Mouse (Mus musculus) kidney, postnatal 4 days (tissue): Measurements from ENCODE around the gene Plin4.
"Not testable (repeated sequence)": the region's sequence is repeated elsewhere in the genome, so short reads cannot be mapped to it uniquely, and the experiment has no call there.

Experiments used
- DNase-seq, 2 experiments: peaks; one replicate each; pipeline ENCODE4 v3.0.0; 2021; ENCODE audit warnings: mixed read lengths in 2 of 2

Gene Plin4

DNA sequence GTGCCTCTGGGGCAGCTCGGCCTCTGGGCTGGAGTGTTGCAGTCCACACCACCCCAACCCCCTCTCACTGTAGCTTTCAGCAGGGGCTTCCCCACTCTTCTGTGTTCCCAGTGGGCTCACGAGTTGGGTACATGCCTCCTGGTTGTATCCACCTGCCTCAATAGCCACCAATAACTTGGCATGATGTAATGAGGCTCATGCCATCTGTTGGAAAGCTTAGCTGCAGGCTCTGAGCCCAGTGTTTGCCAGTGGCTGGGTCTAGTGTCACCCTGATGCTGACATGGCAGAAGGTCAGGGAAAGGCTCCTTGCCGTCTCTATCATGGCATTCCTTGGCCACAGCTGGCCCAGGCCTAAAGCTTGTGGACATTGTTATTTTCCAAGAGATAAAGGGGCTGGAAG, 8.8 kb downstream of the Plin4 start:
- no peak for DNase-seq

DNA sequence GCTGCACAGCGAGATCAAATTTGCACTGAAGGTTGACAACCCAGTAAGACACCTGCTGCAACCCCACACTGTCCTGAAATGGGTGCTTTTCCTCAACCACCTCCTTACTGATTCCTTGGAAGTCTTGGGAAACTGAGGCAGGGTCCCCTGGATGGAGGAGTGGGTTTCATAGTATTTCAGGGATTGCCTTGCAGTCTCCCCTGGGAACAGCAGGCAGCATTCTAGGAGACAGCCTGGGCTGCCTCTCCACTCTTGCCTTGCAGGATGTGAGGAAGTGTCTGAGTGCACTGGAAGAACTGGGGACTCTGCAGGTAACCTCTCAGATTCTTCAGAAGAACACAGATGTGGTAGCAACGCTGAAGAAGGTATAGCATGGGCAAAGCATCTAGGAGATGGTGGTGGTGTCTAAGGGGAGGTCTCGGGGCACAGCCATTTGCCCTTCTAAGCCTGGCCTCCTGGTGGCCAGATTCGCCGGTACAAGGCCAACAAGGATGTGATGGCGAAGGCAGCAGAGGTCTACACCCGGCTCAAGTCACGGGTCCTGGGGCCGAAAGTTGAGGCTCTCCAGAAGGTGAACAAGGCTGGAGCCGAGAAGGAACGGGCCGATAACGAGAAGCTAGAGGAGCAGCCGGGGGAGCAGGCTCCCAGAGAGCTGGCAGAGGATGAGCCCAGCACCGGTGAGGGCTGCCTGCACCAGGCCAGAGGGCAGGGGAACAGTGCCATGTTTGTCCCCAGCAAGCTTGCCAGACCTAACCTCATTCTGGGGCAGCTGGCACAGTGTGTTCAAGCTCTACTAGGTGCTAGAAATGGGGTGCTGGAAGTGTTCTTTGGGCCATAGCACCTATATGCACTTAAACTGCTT, 10.7 kb downstream of the Plin4 start:
- no peak for DNase-seq

DNA sequence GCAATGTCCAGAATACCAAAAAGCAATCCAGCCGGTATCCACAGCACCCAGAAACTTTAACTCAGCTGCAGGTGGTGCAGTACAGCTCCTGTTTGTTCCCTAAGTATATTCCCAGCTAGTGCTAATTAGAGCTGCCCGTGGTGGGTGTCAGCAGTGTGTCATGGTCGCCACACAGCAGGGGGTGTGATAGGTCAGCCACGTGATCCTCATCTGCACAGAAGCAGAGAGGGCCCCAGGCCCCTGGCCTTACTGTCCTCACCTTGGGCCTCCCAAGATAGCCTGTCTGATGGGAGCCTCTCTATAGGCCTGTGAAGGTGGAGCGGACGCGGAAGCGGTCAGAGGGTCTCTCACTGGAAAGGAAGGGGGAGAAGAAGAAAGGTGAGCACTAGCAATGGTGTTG, 11.4 kb downstream of the Plin4 start:
- DNase-seq, result no peak

DNA sequence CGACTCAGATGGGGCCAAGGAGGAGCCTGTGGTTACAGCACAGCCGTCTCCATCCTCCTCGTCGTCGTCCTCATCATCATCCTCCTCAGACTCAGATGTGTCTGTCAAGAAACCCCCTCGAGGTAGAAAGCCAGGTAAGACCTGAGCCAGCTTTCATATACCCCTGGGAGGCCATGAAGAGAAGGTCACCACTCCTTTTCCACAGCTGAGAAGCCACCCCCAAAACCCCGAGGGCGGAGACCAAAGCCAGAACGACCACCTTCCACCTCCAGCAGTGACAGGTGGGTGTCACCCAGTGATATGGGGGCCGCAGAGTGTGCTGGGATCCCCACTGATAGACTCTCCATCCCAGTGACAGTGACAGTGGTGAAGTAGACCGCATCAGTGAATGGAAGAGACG, 12.7 kb downstream of the Plin4 start:
- no peak for DNase-seq

DNA sequence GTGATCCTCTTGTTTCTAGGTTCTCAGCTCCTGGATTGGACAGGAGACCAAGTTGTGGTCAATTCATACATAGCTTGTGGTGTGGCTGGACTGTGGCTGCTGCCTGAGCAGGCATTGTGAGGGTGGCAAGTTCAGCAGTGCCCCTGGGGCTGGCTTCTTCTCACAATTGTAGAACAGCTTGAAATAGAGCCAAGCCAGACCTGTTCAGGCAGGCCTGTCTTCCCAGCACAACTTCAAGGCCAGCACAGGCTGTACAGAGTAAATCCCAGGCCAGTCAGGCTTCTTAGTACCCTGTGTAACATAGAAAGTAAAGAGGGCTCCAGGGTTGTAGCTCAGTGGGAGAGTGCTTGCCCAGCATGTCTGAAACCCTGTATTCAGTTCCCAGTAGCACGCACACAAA, 16.8 kb downstream of the Plin4 start:
- no peak for DNase-seq

DNA sequence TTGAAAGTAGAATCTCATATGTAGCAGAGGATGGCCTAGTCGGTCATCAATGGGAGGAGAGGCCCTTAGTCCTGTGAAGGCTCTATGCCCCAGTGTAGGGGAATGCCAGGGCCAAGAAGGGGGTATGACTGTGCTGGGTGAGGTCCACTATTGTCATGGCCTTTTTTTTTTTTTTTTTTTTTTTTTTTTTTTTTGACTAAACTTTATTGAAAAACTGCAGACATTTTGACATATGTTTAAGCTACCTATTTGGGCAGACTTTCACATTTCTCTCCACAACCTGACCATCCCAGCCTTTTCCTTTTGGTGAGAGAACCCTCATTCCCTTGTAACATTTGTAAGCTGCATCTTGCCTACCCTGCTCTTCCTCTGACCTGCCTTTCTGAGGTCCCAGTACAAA, 17.3 kb downstream of the Plin4 start:
- DNase-seq, result no peak

DNA sequence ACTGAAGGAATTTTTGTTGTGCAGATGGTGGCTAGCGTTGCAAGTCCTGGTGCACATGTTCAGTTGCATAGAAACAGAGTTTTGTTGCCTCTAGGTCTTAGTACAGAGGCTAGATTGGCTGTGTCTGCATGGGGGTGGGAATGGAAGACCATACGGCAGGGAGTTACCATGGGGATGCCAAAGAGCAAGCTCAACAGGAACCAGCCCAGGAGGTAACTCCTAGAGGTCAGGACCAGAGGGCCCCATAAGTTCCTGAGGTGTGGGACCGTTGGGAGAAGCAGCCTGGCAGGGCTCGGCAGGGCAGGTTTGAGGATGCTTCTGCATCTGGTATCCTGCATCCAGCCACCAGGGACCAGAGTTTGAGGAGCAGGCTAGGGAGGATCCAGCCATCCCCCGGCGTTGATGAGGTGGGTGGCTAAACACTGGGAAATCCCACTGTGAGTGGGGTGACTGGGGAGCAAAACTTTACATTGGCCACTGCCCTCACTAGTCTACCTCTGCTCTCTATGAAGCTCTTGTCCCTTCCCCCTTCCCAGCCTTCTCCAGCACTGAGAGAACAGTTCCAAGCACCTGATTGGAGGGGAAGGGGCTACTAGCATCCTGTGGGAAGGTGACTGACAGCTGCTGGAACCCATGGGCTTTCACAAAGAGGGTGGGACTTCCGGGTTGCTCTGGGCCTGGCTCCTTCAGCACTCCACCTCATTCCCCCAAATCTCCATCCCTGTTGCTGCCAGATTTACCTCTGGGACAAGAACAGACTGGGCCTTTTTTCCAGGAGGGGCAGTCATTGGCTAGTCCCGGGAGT, 28.6 kb downstream of the Plin4 start:
- peak; percentile 67 to 75 for DNase-seq

DNA sequence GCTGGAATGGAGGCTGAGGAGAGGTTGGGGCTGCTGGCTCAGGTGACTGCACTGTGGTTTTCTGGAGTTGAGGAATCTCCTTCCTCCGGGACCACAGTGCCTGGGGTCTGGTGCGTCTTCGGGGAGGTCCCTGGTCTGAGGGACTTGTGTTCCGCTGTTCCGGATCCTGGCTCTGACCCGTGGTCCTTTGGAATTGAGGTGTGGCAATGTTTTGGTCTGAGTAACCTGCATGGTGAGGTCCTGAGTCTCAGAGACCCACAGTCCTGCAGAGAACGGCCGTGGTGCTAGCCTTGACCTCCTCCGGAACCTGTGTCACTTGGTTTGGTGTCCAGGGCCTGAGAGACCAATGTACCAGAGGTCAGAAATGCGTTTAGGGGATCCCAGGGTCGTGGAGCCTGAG, 29.7 kb downstream of the Plin4 start:
- DNase-seq, result no peak

DNA sequence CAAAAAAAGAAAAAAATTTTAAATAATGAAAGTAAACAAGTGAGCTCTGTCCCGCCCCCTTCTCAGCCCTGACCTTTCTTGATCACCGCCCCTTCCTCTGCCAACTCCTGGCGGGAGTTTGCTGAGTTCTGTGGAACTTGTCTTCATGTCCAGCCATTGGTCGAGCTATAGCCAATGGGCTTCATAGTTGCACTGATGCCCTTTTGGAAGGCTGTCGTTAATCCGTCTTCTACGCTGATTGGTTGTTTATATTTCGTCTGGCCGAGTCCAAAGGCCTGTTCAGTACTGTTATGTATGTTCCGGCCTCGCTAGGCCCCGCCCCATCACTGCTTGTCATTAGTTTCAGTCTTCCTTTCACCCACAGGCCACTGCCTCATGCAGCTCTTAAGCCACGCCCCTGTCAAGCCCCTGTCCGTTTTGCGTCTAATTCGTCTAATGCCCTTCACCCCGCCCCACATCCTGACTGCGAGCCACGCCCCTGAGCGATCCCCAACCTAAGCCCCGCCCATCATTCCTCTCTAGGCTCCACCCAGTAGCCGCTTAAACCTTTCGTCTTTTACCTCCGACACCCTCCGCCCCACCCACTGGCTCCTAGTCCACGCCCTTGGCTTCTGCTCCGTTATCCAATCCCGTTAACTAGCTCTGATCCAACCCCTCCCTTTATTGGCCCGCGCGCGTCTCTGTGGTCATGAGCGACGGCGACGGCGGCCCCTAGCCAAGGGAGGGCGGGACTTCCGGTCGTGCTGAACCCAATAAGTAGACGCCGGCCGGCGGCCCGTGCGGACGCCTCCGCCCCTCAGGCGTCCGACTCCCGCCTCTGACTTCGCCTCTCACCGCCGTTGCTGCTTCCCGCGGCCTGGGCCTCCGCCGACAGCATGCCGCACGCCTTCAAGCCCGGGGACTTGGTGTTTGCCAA, 30.5 kb downstream of the Plin4 start, which contains the start of gene Hdgfl2:
TSS of gene Hdgfl2 (plus strand) at position 755 of the 916 bp plus-strand sequence.
- DNase-seq, result peak; percentile 100

DNA sequence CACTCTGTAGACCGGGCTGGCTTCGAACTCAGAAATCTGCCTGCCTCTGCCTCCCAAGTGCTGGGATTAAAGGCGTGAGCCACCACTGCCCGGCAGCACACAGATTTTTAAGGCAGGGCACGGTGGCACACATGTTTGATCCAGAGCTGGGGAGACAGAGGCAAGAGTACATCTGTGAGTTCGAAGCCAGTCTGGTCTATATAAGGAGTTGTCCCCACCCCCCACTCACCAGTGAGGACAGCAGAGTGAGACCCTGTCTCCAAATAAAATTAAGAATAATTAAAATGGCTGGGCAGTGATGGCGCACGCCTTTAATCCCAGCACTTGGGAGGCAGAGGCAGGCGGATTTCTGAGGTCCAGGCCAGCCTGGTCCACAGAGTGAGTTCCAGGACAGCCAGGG, 31.2 kb downstream of the Plin4 start:
- peak; percentile 13 to 22 for DNase-seq

DNA sequence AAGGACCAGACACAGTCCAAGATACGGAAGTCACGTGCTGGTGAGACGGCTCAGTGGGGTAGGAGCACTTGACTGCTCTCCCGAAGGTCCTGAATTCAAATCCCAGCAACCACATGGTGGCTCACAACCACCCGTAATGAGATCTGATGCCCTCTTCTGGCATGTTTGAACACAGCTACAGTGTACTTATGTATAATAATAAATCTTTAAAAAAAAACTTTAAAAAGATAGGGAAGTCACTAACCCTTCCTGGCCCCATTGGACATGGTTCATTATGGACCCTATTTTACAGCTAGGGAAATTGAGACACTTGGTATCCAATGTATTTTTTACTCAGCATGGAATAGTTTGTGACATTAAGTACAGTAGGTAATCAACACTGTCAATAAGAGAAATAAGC, 32.1 kb downstream of the Plin4 start:
- DNase-seq, result no peak

DNA sequence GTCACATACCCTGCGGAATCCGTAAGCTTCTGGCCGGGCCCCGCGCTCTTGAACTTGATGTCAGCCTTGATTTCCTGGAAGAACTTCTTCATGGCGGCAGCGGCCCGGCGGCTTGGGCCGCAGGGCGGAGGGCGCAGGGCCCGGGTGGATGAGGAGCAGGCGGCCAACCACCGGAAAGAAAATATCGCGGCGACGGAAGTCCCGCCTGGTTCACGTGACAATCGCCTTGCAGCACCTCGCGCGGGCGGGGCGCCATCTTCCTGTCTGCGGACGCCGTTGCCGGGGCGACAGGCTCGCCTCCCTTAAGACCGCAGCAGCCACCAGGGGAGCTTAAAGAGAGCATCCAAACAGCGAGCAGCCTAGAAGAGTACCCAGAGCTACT, 34.8 kb downstream of the Plin4 start, which contains the start of gene Ubxn6:
TSS of gene Ubxn6 (minus strand) at position 202 of the 382 bp plus-strand sequence.
- DNase-seq, result peak; percentile 99 to 100

DNA sequence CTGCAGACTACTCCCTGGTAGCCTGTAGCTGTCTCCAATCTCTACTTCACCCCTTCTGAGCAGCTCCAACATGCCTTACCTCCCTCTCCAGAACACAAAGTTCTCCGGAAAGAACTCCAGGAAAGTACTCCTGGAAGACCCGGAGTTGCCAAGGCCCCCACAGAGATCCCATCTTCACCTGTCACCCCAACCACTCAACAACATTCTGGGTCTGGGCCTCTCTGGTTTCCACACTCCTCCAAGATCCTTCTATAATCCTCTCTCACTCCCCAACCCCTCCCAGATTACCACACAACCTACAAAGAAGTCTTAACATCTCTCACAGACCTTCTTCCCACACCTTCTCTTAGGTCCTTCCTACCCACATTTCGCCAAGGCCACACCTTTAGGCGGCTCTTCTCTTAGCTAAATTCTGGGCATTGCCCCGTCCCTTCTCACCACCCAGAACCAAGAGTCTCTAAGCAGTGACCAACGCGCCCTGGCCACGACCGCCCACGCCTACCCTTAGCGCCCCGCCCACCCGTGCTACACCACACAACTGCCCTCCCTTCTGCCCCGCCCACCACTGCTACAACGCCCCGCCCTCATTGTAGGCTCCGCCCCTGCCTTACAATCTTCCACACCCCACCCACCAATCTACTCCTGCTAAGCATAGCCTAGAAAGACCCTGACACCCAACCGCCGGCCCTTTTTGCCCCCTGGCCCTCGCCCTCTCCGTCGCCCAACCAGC, 35.3 kb downstream of the Plin4 start:
- DNase-seq, result peak; percentile 95 to 96

DNA sequence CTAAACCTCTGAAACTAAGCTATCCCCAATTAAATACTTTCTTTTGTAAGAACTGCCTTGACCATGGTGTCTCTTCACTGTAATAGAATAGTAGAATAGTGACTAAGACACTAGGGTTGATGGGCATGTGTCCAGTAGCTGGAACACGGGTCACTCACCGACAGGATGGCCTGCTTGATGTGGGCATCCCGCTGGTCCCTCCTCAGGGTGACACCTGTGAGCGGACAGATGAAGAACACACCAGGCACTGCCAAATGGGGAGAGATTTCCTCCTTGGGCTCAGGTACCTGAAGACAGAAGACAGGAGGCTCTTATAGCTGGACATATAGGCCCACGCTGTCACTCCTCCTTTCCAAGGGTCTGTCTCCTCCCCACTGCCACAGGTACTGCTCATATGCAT, 37.4 kb downstream of the Plin4 start:
- DNase-seq, result no peak

DNA sequence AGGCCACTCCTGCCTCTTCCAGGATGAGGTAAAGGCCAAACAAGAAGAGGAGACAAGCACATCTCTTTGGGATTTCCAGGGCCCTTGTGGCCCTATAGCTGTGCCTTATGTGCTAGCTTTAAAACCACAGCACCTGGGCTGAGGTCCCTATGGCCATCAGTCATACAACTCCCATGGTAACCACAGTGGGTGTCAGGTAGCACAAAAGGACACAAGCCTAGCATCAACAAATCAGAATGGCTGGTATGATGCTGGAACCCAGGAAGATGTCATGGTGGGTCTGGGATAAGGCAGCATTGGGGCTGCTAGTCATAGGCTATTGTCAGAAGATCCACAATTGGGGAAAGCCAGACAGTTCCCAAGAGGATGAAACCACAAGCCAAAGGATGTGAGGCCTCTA, 38.5 kb downstream of the Plin4 start:
- no peak for DNase-seq

DNA sequence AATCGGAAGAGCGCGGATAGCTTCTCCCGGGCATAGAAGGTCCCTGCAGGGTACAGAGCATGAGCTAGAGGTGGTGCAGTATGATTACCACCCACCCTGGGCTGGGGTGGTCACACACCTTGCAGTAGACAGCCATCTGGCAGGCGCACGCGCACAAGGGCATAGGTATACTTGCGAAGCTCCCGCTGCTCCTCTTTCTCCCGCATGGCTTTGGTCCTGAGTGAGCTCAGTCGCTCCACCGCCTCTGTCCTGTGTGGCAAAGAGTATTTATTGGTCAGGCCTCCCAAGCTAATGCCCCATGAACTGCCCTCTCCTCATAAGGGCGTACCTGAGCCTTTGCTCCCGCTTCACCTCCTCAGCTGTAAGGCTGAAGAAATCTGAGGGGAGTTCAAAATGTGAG, 40.5 kb downstream of the Plin4 start:
- DNase-seq, result no peak

DNA sequence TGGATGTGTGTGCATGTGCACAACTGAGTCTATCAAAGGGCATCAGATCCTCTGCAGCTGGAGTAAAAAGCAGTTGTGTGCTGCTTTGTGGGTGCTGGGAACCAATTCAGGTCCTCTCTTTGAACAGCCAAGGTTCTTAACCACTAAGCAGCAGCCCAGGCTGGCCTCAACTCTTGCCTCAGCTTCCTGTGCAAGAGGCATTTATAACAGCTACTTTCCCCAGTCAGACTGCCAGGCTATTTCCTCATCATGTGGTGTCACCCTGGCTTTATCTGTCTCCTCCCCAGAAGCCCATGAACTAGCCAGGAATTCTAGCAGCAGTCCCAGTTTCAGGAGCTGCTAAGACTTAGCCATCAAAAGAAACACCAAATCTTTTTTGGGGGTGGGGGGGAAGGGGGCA, 43.2 kb downstream of the Plin4 start:
- DNase-seq, result no peak

DNA sequence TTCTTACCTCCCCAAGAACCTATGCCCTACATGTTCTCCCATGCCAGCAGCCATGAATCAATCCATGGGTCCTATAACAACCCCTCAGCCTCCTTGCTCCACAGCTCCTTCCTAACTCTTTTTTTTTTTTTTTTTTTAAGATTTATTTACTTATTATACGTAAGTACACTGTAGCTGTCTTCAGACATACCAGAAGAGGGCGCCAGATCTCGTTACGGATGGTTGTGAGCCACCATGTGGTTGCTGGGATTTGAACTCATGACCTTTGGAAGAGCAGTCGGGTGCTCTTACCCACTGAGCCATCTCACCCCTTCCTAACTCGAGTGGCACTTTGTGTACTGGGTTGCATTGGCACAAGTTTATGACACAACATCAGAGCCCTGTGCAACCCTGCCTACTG, 43.9 kb downstream of the Plin4 start:
- DNase-seq, result not testable (repeated sequence)

DNA sequence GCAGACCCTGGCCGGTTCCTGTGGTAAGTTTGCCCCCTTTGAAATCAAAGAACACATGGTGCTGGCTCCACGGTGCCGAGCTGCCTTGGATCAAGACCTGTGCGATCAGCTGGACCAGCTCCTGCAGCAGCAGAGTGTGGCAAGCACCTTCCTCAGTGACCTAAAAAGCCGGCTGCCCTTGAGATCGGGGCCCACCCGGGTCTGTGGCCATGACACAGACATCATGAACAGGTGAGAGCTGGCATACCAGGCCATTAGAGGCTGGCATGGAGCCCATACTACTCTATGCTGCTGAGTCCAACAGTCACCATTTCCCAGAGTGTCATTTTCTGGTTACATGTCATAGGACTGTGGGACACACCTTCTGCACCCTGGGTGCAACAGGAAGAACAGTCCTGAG, 47.5 kb downstream of the Plin4 start:
- no peak for DNase-seq

DNA sequence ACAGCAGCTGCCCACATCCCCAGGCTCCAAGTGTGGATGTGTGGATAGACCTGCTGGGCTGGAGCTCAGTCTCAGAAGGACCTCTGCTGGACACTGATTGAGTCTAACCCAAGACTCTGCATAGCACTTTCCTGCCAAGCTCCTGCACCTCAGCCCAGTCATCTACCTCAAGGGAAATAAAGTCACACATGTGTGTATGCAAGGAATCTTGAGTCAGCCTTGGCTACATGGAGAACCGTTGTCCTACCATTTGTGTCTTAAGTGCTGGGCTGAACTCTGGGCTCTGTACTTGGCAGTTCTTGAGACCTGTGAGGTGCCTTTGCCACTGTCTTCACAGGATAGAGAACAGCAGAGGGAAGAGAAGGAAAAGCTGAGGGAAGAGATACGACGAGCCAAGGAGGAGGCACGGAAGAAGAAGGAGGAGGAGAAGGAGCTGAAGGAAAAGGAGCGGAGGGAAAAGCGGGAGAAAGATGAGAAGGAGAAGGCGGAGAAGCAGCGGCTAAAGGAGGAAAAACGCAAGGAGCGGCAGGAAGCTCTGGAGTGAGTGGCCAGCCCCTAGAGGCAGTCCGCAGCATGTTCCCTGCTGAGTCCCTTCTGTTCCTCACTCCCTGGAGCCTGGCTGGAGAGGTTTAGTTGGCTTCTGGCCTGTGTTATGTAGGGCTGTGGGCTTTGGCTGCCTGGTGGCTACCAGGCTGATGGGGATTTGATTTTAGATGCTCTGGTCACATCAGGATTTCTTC, 52.1 kb downstream of the Plin4 start:
- no peak for DNase-seq

DNA sequence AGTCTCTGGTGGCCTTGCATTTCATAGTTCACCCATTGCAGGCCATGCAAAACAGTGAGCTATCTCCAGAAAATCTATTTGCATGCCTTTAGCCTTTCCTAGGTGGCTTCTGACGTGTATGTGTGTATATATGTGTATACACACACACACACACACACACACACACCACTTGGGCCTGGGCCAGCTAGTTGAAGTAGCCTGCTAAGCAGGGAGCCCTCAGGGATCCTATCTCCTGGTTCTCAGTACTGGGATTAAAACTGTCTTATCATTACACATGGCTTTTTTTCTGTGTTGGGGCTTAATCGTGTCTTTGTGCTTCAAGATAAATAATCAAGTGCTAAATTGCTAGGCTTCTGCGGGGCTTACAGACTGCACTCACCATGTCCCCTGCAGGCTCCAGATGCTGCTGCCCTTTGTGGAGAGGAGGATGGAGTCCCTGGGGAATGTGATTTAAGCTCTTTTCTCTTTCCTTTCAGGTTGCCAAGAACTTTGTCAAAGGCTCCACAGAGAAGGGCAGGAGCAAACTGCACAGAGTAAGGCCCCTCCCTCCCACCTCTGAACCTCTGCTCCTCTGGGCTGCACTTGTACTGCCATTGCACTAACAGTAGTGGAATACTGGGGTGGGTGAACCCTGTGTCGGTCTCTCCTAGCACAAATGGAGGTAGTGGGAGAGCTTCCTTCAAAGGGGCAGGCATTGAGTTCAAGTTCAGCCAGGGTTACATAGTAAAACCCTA, 53.5 kb downstream of the Plin4 start:
- no peak for DNase-seq
